Mouse (Mus musculus) heart, postnatal 14 days (tissue): Measurements from ENCODE around the gene Efcab11. TPM values are rescaled to one million over a fixed set of nuclear protein-coding genes. Genes with fewer than 3 reads are reported as not detected.
A peak's percentile ranks its signal among the peaks of the same experiment; 100 is the strongest.

ENCODE experiments used
- DNase-seq, 2 experiments: peaks; one replicate each; pipeline ENCODE4 v3.0.0; 2021 to 2022
- intact Hi-C: fragments of 180-260 bp; cut with DNase I; formaldehyde crosslinking; loops from one replicate; pipeline ENCODE4 v1.15.1; 2025
- total RNA-seq, 2 experiments: library from RNA; stranded (reverse); gene quantifications; 2 replicates each; pipeline ENCODE4 v1.2.3; 2021

Gene Efcab11
- total RNA-seq, 2 experiments from 2014 or later, result 0.62 to 0.90 TPM

DNA sequence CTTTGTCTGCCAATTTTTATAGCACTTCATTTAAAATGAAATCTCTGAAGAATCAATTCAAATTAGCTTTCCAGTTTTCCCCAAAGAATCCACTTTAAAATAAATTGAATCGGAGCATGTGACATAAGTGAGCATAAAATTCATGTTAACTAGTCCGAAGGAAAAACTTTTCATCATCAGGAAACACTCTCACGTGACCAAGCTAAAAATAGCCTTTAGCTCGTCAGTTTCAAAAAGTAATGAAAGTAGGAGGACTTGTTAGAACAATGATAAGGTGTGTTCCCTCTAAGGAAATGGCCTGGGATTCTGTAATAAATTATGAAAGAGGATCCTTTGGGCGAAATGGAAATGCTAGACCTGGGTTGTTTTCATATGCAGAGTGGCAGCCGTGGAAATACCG is 183.9 kb downstream of the Efcab11 start:
- intact Hi-C loops, result no loop called here
- no peak for DNase-seq

- DNase-seq, result no peak
- intact Hi-C loops, result no loop called here
These were observed 184.7 kb downstream of the Efcab11 start for GRCm38 (mm10) chr12:99699379-99700023.

- intact Hi-C loops, result no loop called here
- no peak for DNase-seq
These were observed 190.2 kb downstream of the Efcab11 start for GRCm38 (mm10) chr12:99694066-99694465.

DNA sequence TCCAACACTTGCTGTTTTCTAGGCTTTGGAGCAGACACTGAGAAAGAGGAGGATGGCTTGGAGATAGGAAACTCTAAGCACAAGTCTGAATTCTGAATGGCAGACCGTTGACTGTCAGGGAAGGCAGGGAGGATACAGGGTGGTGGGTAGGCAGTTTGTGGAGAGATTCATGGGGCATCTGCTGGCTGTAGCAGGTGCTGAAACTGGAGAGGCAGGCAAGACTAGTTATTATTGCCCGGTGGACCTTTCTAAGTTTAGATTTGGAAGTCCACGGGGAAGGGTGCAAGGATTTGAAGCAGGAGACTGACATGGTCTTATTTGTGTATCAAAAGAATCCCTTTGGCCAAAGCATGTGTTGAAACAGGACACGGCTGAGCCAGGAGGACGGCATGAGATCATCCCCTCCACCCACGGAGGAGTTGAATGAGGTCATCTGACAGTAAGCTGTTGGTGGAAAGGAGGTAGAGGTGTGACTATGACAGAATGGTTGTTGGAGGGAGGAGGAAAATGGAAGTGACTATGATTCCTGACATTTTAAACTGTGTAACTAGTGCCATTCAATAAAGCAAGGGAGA is 197.7 kb downstream of the Efcab11 start:
- DNase-seq, result peak in 1 of 2 experiments; percentile 26
- intact Hi-C loops, result no loop called here

GRCm38 (mm10) chr12:99685451-99686100 is 198.7 kb downstream of the Efcab11 start:
- no peak for DNase-seq
- intact Hi-C loops, result no loop called here

DNA sequence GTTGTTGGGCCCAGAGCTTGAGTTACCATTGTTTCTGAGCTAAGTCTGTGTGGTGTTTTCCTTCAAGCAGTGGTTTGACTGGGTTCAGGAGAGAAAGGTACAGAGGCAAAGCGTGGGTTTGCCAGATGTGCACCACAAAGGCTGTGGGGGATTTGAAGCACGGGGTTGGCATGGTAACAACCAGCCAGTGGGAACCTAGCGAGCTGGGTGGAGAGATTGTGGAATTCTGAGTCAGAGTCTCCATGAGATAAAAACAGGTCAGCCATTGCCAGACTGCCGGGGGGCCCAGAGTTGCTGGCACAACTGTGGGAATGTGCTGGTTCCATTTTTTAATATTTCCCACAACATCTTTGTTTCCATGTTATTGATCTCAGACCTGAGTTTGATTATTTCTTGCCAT is 202.6 kb downstream of the Efcab11 start:
- intact Hi-C loops, result no loop called here
- no peak for DNase-seq

DNA sequence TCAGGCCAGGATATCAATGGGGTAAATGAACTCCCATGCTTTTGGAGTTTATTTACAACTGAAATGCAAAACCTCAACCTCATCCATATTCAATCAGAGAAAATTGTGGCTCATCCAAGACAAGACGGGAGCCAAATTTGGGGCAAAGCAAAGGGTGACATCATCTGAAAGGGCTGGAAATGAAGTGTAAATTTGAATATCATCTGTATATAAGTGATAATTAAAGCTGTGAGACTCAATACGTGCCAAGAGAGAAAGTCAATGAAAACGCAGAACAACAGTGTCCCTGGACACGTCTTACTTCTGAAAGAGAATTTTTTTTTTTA is 212.4 kb downstream of the Efcab11 start:
- intact Hi-C loops, result no loop called here
- DNase-seq, result no peak

DNA sequence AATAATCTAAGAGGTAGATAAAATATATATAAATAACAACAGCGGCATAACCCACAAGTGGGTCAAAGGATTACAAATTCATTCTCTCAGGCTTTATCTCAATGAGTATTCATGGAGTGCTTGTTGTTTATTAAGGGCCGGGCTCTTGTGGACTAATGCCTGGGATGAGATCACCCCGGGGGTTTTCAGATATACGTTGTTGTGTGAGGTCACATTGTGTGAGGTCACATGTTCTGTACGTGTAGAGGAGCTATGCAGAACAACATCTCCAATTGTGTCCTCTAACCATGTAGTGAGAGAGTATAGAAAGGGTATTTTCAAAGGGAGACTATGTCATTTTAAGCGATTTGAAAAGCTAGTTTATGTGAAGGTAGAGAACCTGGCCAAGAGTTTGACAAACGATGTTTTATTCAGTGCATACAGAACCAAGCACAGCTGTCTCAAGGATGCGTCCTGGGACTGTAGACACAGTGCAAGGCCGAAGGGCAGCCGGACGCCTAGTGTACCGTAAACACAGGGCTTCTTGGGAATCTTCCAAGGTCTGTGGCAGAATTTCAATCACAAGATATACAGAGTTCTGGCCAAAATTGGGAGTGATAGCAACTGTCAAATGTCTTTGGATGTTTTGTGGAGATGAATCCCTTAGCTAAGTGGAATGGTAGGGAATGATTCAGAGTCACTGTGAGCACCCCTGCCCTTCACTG is 212.9 kb downstream of the Efcab11 start:
- peak in 1 of 2 experiments; percentile 32 for DNase-seq
- intact Hi-C loops, result no loop called here

- no peak for DNase-seq
- intact Hi-C loops, result no loop called here
These were observed 213.5 kb downstream of the Efcab11 start for GRCm38 (mm10) chr12:99670762-99671152.

DNA sequence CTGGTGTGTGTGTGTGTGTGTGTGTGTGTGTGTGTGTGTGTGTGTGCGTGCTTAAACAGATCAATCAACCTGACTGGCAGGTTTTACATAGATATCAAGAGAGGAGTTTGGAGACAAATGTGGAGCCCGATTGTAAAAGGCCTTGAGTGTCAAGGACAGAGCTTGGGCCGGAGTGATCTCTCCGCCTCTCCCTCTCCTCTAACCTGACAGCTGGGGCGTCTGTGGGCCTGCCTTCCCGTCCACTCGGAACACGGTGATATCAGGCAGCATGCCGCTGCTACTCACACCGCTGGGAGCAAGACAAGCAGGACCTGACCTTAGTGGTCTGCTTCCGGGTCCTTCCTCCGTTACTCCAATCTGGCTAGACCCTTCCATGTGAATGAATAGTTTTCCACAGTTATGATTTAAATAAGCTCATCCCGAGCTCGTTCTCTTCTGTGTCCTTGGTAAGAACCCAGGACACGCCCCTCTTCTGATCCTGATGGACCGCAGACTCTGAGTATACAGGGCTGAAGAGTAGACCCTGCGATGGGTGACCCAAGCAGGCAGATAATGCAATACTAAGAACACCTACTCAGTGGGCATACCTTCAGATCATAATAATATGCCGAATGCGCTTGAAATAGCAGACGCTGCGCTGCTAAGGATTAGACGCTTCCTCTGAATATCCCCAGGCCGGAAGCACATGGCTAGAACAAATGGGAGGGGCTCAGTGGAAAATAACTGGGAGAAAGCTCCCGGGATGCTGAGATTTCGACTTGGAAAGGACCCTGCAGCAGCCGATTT is 214.1 kb downstream of the Efcab11 start:
- intact Hi-C loops, result loop anchor here (5.0 kb wide), 1 partner anchor 43 kb away; no protein-coding TSS in a partner anchor
- no peak for DNase-seq

DNA sequence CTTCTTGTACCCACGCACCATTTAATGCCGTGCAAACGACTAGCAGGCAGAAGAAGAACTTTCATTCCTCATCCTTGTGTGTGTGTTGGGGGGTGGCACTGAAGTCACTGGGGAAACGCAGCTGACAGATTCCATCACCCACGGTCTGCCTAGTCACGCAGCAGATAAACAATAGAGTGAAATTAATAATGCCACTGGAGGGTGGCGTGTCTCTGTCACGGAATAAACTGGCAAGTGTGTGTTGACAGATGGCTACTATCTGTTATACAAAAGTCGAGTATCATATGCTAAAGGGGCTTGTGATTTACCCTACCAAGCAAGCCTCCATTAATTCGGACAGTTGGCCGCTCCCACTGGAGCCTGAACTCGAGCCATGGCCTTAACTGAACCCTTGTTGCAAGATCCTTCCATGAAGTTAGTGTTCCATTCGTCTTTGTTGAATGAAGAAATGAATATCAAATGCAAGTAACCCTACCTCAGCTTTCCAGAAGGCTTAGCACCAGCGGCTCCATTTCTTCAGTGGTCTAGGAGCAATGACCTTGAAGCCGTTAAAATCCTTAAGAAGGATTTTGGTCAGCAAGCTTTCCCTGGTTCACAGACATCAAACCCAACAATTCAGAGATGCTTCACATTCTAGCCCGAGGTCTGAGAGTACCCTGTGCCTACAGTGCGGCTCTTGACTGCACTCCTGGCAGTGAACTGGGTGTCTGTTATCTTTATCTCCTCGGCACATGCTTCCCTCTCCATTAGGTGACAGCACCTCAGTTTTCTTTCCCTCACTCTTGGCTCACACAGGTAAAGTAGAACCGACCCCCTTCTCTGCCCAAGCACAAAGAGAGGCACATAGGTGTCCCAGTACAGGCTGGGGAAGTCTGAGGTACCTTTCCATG is 229.0 kb downstream of the Efcab11 start:
- intact Hi-C loops, result no loop called here
- DNase-seq, result no peak

DNA sequence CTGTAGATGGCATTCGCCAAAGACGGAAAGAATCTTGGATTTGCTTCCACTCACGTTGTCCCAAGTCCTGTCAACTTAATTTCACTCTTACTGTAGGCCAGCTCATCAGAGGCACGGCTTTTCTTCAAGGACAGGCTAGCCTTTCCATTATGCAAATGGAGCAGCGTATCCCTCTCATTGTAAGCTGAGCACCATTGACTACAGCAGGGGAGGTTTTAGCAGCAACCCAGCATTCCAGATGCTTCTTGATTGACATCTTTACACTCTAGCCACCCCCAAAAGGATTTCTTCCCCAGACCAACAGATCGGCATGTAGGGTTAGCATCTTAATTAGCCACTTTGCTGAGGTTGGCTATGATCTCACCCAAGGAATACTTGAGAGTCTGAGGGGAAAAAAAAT is 231.8 kb downstream of the Efcab11 start:
- intact Hi-C loops, result no loop called here
- DNase-seq, result no peak

GRCm38 (mm10) chr12:99649732-99650131 is 234.5 kb downstream of the Efcab11 start:
- no peak for DNase-seq
- intact Hi-C loops, result no loop called here

DNA sequence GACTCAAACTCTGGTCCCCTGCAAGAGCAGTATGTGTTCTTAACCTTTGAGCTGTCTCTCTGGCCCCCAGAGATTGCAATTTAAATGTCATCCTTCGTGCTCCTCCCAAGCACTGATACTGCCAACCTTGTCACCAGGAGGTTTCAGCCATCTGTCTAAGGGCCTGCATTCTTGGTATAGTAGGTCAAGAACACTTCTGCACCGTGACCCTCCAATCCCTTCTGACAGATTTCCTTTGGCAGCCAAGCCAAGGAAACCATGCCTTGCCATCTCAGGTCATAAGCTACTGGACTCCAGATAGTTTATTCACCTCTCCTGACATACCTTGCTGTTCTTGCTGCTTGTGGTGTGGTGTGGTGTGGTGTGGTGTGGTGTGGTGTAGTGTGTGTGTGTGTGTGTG is 235.5 kb downstream of the Efcab11 start:
- DNase-seq, result no peak
- intact Hi-C loops, result no loop called here

DNA sequence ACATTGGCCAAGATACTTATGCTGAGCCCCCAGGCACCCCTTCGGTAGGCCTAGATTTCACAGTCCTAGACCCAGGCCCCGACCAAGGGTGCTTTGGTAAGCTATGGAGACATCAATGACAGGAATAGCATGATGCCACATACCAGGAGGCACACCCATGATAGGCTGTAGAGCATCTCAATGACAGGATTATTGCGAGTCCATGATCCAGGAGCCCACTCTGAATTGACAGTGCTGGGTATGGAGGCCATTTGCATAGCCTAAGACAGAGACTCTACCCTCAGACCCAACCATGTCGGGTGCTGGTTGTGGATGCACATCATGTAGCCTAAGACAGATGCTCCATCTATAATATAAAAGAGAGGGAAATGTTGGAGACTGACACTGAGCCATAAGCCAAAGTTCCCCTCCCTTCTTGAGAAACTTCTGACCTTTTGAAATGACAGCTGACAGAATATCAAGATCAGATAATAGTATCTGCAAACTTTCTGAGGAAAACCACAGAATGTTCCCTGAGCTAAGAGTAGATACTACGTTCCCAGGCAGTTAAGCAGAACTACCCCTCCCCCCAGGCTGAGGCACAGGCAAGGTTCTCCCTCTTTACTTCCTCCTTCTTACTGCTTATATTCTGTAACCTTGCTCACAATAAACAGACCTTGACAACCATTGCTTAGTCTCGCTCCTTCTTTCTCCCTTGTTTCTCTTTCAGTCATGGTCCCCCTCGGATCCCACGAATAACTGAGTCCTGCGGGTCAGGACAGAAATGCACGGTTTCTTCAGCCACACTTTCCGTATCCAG is 237.5 kb downstream of the Efcab11 start:
- no peak for DNase-seq
- intact Hi-C loops, result no loop called here

DNA sequence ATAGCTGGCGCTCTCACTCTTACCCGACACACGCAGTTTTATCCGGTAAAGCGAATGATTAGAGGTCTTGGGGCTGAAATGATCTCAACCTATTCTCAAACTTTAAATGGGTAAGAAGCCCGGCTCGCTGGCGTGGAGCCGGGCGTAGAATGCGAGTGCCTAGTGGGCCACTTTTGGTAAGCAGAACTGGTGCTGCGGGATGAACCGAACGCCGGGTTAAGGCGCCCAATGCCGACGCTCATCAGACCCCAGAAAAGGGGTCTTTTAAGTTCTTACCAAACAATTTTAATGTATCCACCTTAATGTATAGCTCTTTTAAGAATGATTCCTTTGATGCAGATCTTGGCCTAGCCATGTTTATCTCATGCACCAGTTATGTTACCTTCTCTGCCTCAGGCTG is 238.8 kb downstream of the Efcab11 start:
- peak; percentile 69 to 81 for DNase-seq
- intact Hi-C loops, result no loop called here

DNA sequence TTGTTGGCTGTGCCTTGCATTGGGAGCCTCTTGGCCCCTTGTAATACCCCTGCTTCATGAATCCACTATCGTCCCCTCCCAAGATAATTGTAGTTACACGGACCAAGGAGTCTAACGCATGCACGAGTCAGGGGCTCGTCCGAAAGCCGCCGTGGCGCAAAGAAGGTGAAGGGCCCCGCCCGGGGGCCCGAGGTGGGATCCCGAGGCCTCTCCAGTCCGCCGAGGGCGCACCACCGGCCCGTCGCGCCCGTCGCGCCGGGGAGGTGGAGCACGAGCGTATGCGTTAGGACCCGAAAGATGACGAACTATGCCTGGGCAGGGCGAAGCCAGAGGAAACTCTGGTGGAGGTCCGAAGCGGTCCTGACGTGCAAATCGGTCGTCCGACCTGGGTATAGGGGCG is 239.3 kb downstream of the Efcab11 start:
- intact Hi-C loops, result no loop called here
- DNase-seq, result no peak
